Mouse (Mus musculus) layer of hippocampus, adult 18-20 months (tissue): ENCODE measurements at regions not wholly inside any gene's neighbourhood (a gene's known extent, or its start where the extent isn't known, plus 50 kb on each side); places are given as distances from the start of the nearest gene placed in this dataset.

ENCODE experiments used
- DNase-seq, 2 experiments: peaks; one replicate each; pipeline ENCODE4 v3.0.0; 2022; ENCODE audit warnings: low spot score in 2 of 2

GRCm38 (mm10) chr10:118622131-118622530, 181.3 kb downstream of the Ifng start:
- no peak for DNase-seq

- no peak for DNase-seq
Measured at GRCm38 (mm10) chr10:118622916-118623315, 182.1 kb downstream of the Ifng start.

GRCm38 (mm10) chr10:118624368-118624767, 183.5 kb downstream of the Ifng start:
- DNase-seq = no peak

- no peak for DNase-seq
Measured at GRCm38 (mm10) chr10:118628000-118628399, 187.2 kb downstream of the Ifng start.

DNA sequence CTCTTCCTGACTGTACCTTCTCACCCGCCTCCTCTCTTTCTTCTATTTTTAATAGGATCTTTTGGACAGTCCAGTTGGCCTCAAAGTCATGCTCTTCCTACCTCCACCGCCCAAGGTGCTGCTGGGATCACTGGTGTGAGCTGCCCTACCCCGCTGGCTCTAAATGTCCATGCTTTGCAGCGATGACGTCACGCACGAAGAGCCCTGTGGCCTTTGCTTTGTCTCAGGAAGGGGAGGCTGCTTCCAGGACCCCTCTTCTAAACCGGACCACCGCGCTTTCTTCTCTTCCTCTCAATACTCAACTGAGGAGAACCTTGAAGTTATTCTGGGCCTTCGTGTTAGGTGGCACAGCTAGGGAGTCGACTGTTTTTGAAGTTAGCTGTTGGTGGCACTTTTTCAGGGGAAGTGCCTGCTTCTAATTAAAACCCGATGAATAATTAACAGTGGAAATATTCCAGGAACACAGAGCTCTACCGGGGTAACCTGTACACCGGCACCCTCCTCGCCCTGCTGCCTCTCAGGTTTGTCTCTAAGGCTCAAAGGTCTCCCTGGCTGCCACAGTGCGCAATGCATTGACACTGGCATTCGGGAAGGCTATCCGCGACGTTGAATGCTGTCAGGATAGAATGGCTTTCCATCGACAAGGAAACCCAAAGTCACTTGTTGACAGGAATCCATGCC, 188.7 kb downstream of the Ifng start:
- DNase-seq = no peak

DNA sequence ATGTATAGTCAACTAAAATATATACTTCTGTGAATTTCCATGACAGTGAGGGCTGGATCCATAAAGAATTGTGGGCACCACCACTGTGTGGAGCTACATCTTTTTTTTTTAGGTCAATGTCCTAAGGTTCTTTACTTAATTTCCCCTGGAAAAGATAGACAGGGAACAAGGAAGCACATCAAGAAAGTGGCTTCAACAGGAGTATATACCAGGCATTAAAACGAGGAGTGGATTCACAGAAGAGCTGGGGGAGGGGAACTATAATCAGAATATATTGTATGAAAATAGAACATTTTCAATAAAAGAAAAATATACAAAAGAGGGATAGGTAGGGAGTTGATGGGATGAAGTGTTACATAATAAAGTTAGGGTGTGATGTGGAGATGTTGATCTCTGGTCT, 190.9 kb downstream of the Ifng start:
- no peak for DNase-seq

- DNase-seq = no peak
Measured at GRCm38 (mm10) chr10:118632187-118632586, 191.3 kb downstream of the Ifng start.

DNA sequence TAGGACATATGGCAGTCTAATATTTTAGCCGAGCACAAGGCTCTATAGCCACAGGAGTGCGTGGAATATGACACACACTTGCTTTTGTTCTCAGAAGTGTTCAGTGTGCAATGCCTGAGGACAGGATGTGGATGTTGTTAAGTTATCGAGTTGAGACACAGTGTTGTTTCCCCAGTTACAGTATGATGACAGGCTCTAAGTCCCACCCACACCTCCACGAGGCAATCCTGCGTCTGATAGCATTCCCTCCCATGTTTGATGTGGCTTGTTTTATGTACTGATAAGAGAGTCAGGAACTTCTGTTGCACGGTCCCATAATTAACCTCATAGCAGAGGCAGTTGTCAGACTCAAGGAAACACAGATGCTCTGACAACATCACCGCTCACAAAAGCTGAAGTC, 192.6 kb downstream of the Ifng start:
- DNase-seq = no peak

- no peak for DNase-seq
Measured at GRCm38 (mm10) chr10:118639097-118639496, 198.3 kb downstream of the Ifng start.

DNA sequence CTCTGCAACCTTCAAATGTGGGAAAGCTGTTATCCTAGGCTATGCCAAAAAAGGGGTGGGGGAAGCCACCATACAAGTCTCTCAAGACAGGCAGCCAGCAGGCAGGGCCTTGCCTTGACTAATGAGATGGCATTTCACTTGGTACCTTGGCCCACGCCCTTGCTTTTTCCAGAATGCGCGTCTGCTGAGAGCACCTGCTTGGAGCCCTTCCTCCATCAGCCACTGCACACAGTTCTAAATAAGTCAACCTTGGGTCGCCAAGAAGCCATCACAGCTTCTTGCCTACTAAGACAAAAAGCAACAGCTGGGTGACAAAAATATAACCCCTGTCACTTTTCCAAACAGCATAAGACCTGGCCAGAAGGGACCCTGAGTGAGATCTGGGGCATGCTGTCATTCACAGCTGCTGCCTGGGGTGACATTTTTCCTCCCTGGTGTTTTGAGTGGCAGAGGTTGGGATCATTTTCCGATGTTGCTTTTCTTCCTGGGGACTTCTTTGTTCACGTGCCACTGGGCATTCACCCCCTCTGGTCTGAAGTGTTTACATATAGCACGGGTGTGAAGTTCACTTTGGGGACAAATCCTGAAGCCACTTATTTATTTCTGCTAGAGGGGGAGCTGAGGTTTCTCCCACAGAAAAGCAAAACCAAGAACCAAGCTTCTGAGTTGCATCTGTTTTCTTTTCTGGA, 199.4 kb downstream of the Ifng start:
- peak in 1 of 2 experiments; percentile 16 for DNase-seq

DNA sequence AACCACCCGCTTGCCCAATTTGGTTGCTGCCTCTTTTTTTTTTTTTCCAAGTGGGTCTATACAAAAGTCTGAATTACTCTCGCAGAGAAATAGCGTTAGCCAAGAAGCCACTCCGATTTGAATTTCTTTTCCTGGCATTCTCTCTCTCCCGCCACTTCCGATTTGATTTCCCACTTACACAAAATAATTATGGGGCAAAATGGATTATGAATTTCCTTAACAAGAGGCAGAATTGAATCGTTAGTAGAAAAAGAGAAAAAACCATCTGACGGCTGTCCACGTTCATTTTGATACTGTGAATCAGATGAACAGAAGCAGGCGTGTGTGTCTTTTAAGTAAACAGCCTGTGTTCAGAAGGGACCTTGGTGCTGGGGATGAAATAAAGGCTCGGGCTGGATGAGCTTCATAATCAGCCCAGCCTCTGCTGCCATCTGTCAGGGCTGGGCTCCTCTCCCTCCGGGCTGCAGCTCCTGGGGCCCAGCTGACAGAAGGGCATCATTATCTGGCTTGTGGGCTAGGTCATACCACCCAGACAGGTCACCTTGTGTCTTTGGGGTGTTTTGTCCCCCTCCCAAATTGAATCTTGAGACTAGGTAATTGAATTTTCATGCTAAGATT, 200.1 kb downstream of the Ifng start:
- peak in 1 of 2 experiments; percentile 18 for DNase-seq

DNA sequence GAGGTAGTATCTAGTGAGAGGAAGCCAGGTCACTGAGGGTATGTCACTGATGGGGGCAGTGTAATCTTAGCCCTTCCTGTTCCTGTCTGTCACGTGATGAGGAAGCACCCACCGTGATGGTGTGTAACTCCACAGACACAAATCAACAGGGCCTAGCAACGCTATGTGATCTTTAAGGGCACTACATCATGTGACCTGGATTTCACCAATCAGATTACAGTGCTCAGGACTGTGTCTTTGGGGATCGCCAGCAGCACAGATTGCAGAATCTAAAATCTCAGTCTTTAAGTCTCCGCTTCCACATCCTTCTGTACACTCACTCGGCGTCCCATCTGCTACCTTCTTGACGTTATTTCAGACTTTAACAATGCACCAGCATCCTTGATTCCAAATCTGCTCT, 202.8 kb downstream of the Ifng start:
- DNase-seq = peak in 1 of 2 experiments; percentile 50

- DNase-seq = peak; percentile 3 to 39
Measured at GRCm38 (mm10) chr10:118648111-118648510, 207.3 kb downstream of the Ifng start.

DNA sequence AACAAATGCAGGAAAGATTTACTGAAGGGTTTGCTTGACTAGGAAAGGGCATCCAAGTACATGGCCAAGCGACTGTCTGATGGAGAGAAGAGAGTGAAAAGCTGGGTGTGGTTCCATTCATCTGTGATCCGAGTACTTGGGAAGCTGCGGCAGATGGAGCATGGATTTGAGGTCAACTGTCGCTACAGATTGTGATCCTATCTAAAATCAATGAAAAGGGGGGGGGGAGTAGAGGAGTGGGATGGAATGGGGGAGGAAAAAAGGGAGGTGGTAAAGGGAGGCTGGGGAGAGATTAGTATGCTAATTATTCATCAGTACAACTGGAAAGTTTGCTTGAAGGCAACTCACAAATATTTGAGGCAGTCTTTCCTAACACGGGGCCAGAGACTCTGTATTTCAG, 213.4 kb downstream of the Dyrk2 start:
- DNase-seq = no peak

- no peak for DNase-seq
Measured at GRCm38 (mm10) chr10:118666009-118666408, 204.0 kb downstream of the Dyrk2 start.

GRCm38 (mm10) chr10:118675816-118676465, 194.1 kb downstream of the Dyrk2 start:
- DNase-seq = no peak

- no peak for DNase-seq
Measured at GRCm38 (mm10) chr10:118678750-118679418, 191.1 kb downstream of the Dyrk2 start.

DNA sequence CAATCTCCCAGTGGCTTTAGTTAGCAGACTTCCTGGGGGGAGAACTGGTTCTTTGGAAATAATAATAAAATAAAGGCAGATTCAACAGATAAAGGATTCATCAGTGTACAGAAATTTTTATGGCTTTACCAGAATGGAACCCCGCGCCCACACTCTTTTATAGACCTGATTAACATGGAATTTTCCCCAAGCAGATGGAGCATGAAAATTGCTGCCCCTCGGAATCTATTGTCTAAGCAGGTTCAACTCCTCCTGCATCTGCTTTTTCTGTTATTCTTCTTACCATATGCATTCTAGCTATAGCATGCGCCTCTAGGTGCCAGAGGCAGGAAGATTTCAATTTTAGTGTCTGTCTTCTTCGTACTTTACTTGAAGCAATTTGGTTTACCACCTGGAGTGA, 190.5 kb downstream of the Dyrk2 start:
- DNase-seq = no peak

- DNase-seq = no peak
Measured at GRCm38 (mm10) chr10:118680896-118681295, 189.1 kb downstream of the Dyrk2 start.

GRCm38 (mm10) chr10:118683356-118683755, 186.7 kb downstream of the Dyrk2 start:
- no peak for DNase-seq

GRCm38 (mm10) chr10:118699292-118699691, 170.7 kb downstream of the Dyrk2 start:
- DNase-seq = peak; percentile 13 to 42
